Mouse (Mus musculus) granulocyte monocyte progenitor cell, adult 5-6 weeks (primary cell): ENCODE data around the gene Gale. TPM values are rescaled to one million over a fixed set of nuclear protein-coding genes. Genes with fewer than 3 reads are reported as not detected.
A peak's percentile ranks its signal among the peaks of the same experiment; 100 is the strongest.
"Not testable (repeated sequence)": the region's sequence is repeated elsewhere in the genome, so short reads cannot be mapped to it uniquely, and the experiment has no call there.

Experiments
- ATAC-seq: replicated peaks from 2 replicates; pipeline ENCODE4 v1.8.0; 2016; ENCODE audit warnings: mild to moderate bottlenecking, moderate TSS enrichment, inconsistent platforms; ENCODE audit not compliant: poor library complexity, severe bottlenecking
- total RNA-seq, 2 experiments: library from RNA; stranded (forward) in 1 of 2; stranded (reverse) in 1 of 2; fragments of 200-712, 200-1000 nt in 1 of 2; fragments of >200 nt in 1 of 2; fragmentation: Nextera tagmentation in 1 of 2; gene quantifications; 2 replicates each; pipeline ENCODE4 v1.2.3; 2014 to 2017

The Gale gene
- total RNA-seq, 2 experiments from 2014 or later = 5.3 to 11.1 TPM

GRCm38 (mm10) chr4:135968271-135968869, 4.8 kb downstream of the Gale start:
- ATAC-seq = no peak

- ATAC-seq = no peak
These were observed 5.7 kb downstream of the Gale start for GRCm38 (mm10) chr4:135969070-135969750.

- ATAC-seq = no peak
These were observed 7.1 kb downstream of the Gale start for GRCm38 (mm10) chr4:135970585-135970984.

GRCm38 (mm10) chr4:135971805-135972555, 8.5 kb downstream of the Gale start:
- peak; percentile 35 for ATAC-seq

GRCm38 (mm10) chr4:135972556-135972906, 9.0 kb downstream of the Gale start, which contains the start of gene Lypla2:
TSS of gene Lypla2 (minus strand) at chr4:135972626.
- peak; percentile 68 for ATAC-seq

- ATAC-seq = peak; percentile 40
These were observed 9.6 kb downstream of the Gale start for GRCm38 (mm10) chr4:135972911-135973811.

GRCm38 (mm10) chr4:135976146-135976545, 12.6 kb downstream of the Gale start:
- no peak for ATAC-seq

- not testable (repeated sequence) for ATAC-seq
These were observed 16.7 kb downstream of the Gale start for GRCm38 (mm10) chr4:135980223-135980622.

- no peak for ATAC-seq
These were observed 18.1 kb downstream of the Gale start for GRCm38 (mm10) chr4:135981524-135982063.

- ATAC-seq = no peak
These were observed 21.0 kb downstream of the Gale start for GRCm38 (mm10) chr4:135984556-135984955.

- ATAC-seq = no peak
These were observed 21.7 kb downstream of the Gale start for GRCm38 (mm10) chr4:135985193-135985592.

- no peak for ATAC-seq
These were observed 22.2 kb downstream of the Gale start for GRCm38 (mm10) chr4:135985769-135986168.

- no peak for ATAC-seq
These were observed 22.9 kb downstream of the Gale start for GRCm38 (mm10) chr4:135986301-135986942.

GRCm38 (mm10) chr4:135986943-135987710, 23.6 kb downstream of the Gale start, which contains the start of gene Pithd1:
TSS of gene Pithd1 (minus strand) at chr4:135987264.
- ATAC-seq = peak; percentile 90

- no peak for ATAC-seq
These were observed 24.2 kb downstream of the Gale start for GRCm38 (mm10) chr4:135987714-135988113.

- ATAC-seq = no peak
These were observed 30.4 kb downstream of the Gale start for GRCm38 (mm10) chr4:135993941-135994340.

- ATAC-seq = no peak
These were observed 31.6 kb downstream of the Gale start for GRCm38 (mm10) chr4:135995118-135995517.

- no peak for ATAC-seq
These were observed 40.7 kb downstream of the Gale start for GRCm38 (mm10) chr4:136004107-136004675.
